Mouse (Mus musculus) thymus, adult 2 months (tissue): ENCODE data around the gene Rere.

Experiments used
- CTCF ChIP-seq: fragments of 200-500 bp; IDR thresholded peaks from 2 replicates; pipeline ENCODE4 v1.5.1; 2012; ENCODE audit warnings: mild to moderate bottlenecking, control low read depth, low read length, moderate library complexity, borderline replicate concordance; ENCODE audit not compliant: control insufficient read depth, poor library complexity, insufficient read depth; ENCODE audit errors: extremely low read depth
- POLR2A ChIP-seq: fragments of 200-500 bp; IDR thresholded peaks from 2 replicates; pipeline ENCODE4 v1.6.1; 2012; ENCODE audit warnings: mild to moderate bottlenecking, low read length, control low read depth, moderate library complexity; ENCODE audit not compliant: control insufficient read depth, poor library complexity, insufficient read depth; ENCODE audit errors: extremely low read depth

DNA sequence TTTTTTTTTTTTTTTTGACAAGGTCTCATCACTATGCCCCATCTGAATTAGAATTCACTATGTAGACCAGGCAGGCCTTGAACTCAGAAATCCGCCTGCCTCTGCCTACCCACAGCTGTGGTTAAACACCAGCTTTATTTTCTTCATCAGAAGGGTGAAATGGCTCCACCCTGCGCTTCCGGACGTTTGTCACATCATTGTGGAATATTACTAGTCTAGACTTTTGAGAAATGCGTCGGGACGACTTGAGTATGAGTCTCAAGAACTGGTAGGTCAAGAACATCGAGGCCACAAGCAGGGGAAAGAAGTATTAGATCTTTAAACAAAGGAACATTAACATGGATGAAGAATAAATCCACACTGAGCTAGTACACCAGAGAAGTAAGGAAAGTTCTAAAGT, 45.4 kb upstream of the Rere start:
- TF ChIP-seq POLR2A (no peak), CTCF (no peak)
